Mouse (Mus musculus) liver, adult 2 months (tissue): ENCODE measurements at regions not wholly inside any gene's neighbourhood (a gene's known extent, or its start where the extent isn't known, plus 50 kb on each side); places are given as distances from the start of the nearest gene placed in this dataset.

Experiments
- CTCF ChIP-seq: fragments of 200-500 bp; IDR thresholded peaks from 2 replicates; pipeline ENCODE4 v1.5.1; 2011; ENCODE audit warnings: low read depth, low read length, control low read depth
- POLR2A ChIP-seq: fragments of 200-500 bp; IDR thresholded peaks from 2 replicates; pipeline ENCODE4 v1.6.1; 2011; ENCODE audit warnings: low read length, control low read depth; ENCODE audit not compliant: insufficient read depth; ENCODE audit errors: extremely low read depth

DNA sequence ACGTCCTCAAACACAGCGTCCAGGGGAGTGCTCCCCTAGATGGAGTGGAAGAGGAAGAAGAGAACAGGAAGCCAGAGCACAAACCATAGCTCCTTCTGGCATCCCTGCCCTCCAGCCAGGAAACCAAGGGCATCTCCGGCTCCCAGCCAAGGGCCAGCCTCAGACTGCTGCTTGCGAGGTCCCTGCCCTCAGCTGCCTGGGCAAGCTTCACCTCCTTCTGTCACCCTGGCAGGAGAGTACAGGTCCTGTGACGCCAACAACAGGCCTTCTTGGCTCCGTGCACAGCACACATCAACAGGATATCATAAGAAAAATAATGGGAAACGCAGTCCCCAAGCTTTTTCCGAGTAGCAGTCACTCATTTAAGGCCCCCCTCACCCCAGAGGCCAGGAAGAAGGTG is 212.9 kb upstream of the Mocs1 start:
- TF ChIP-seq POLR2A (no peak), CTCF (no peak)
